Mouse (Mus musculus) intestine, embryonic 14.5 days (tissue): ENCODE data around the gene Ceacam2. TPM values are rescaled to one million over a fixed set of nuclear protein-coding genes. Genes with fewer than 3 reads are reported as not detected.
"Not testable (repeated sequence)": the region's sequence is repeated elsewhere in the genome, so short reads cannot be mapped to it uniquely, and the experiment has no call there.

Experiments used
- ATAC-seq: fragments of 200-750 bp; cut with Nextera tagmentation; replicated peaks from 2 replicates; pipeline ENCODE4 v1.8.0; 2017; ENCODE audit warnings: low read depth, moderate number of reproducible peaks, moderate TSS enrichment, moderate library complexity; ENCODE audit not compliant: low FRiP score, low TSS enrichment
- DNase-seq: peaks from one replicate; pipeline ENCODE4 v3.0.0-alpha.2; 2018; ENCODE audit warnings: low spot score
- H3K27ac ChIP-seq: fragments of 300-500 bp; sonication (generic); 2 replicates; pipeline ENCODE4 v1.5.1; 2014; ENCODE audit warnings: low read depth, mild to moderate bottlenecking, control low read depth
- H3K27me3 ChIP-seq: fragments of 300-500 bp; sonication (generic); replicated peaks from 2 replicates; pipeline ENCODE4 v1.6.1; 2014; ENCODE audit warnings: low read length, control low read depth; ENCODE audit not compliant: control insufficient read depth, insufficient read depth
- H3K36me3 ChIP-seq: fragments of 300-500 bp; sonication (generic); 2 replicates; pipeline ENCODE4 v1.6.1; 2014; ENCODE audit warnings: low read length, control low read depth; ENCODE audit not compliant: control insufficient read depth, insufficient read depth
- H3K4me1 ChIP-seq: fragments of 300-500 bp; sonication (generic); replicated peaks from 2 replicates; pipeline ENCODE4 v1.6.1; 2014; ENCODE audit warnings: low read length, control low read depth, mixed read lengths; ENCODE audit not compliant: control insufficient read depth, insufficient read depth
- H3K4me2 ChIP-seq: fragments of 300-500 bp; sonication (generic); 2 replicates; pipeline ENCODE4 v1.6.1; 2014; ENCODE audit warnings: low read length
- H3K4me3 ChIP-seq: fragments of 300-500 bp; sonication (generic); 2 replicates; pipeline ENCODE4 v1.5.1; 2014; ENCODE audit warnings: low read depth, low read length, control low read depth, mixed read lengths
- H3K9ac ChIP-seq: fragments of 300-500 bp; sonication (generic); 2 replicates; pipeline ENCODE4 v1.6.1; 2014; ENCODE audit warnings: mild to moderate bottlenecking, low read length
- H3K9me3 ChIP-seq: fragments of 300-500 bp; sonication (generic); 2 replicates; pipeline ENCODE4 v1.6.1; 2016; ENCODE audit warnings: low read length, control low read depth; ENCODE audit not compliant: control insufficient read depth
- WGBS: fragments of 180-500 bp; shearing (Covaris S2); extraction: QIAGEN DNeasy Blood & Tissue Kit; methylation state at CpG from one replicate; pipeline ENCODE4 v1.1.7; 2014; 5-methylcytosine and 5-hydroxymethylcytosine counted together
- polyA plus RNA-seq: library from polyadenylated mRNA; unstranded; fragments of >200 nt; fragmentation: Nextera tagmentation; extraction: Ambion mirVana; gene quantifications from 2 replicates; pipeline ENCODE4 v1.2.1, GENCODE M21; 2014

Ceacam2 gene
- polyA plus RNA-seq, 1 experiment from 2014 or later = not detected

DNA sequence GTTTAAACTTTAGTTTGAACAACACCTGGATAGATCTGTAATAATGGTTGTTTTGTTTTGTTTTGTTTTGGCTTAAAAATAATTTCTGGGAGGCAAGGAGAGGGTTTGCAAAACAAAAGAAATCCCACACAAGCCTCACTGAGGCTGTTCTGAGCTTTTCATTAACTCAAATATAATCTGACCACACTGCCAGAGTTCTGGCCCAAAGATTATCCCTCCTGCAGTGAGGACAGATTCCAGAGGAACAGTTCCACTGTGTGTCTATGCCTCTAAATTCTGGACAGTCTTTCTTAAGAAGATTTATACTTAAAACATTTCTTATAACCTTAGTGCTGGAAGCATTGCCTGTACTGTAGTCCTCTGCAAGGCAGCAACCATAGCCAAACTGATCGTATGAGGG, 45.0 kb downstream of the Ceacam2 start:
- H3K4me1 ChIP-seq = no peaks in the 10 kb centered on the region
- no peak overlapping the region for H3K27ac ChIP-seq
- H3K4me2 ChIP-seq = no peak overlapping the region
- H3K36me3 ChIP-seq = no peaks in the 10 kb centered on the region
- ATAC-seq = no peak
- WGBS = 94% methylated on average over 1 of the region's 1 CpGs
- H3K9ac ChIP-seq = no peak overlapping the region
- no peak overlapping the region for H3K4me3 ChIP-seq
- no peak for DNase-seq
- no peaks in the 10 kb centered on the region for H3K9me3 ChIP-seq
- no peaks in the 10 kb centered on the region for H3K27me3 ChIP-seq

GRCm38 (mm10) chr7:25490698-25491097, 49.0 kb downstream of the Ceacam2 start:
- H3K27me3 ChIP-seq, H3K9ac ChIP-seq, ATAC-seq, H3K27ac ChIP-seq, H3K4me1 ChIP-seq, H3K4me2 ChIP-seq, H3K9me3 ChIP-seq, DNase-seq, H3K4me3 ChIP-seq, H3K36me3 ChIP-seq: not testable (repeated sequence)
- no CpG with 5 or more reads among the region's 1 CpGs for WGBS

- not testable (repeated sequence) for H3K27ac ChIP-seq, H3K4me1 ChIP-seq, H3K9ac ChIP-seq, H3K4me2 ChIP-seq, H3K36me3 ChIP-seq, DNase-seq, ATAC-seq, H3K9me3 ChIP-seq, H3K4me3 ChIP-seq, H3K27me3 ChIP-seq
- WGBS = 90% methylated on average over 3 of the region's 3 CpGs
Observed at GRCm38 (mm10) chr7:25489382-25489781, 50.3 kb downstream of the Ceacam2 start.

GRCm38 (mm10) chr7:25486186-25486585, 53.5 kb downstream of the Ceacam2 start:
- Histone ChIP-seq H3K27ac (no peak overlapping the region), H3K4me1 (no peaks in the 10 kb centered on the region), H3K27me3 (no peaks in the 10 kb centered on the region), H3K36me3 (no peaks in the 10 kb centered on the region), H3K9ac (no peak overlapping the region), H3K4me2 (no peak overlapping the region), H3K4me3 (no peak overlapping the region), H3K9me3 (no peaks in the 10 kb centered on the region)
- WGBS = 14% methylated on average over 1 of the region's 1 CpGs
- DNase-seq = no peak
- ATAC-seq = no peak

DNA sequence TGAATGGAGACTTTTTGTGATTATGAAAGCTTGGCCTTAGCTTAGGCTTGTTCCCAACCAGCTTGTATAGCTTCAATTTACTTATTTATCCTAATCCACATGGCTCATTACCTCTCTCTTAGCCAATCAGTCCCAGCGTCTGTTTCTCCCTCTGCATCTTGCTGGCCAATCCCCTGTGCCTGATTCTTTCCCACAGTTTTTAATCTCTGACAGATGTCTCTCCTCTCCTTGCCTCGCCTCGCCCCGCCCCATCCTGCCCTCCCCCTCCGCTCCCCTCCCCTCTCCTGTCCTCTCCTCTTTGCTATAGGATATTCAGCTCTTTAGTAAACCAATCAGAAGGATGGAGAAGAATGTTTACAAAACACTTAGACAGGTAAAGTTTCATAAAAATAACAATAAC, 54.6 kb downstream of the Ceacam2 start:
- Histone ChIP-seq H3K27ac (no peak overlapping the region), H3K4me2 (no peak overlapping the region), H3K4me3 (no peak overlapping the region), H3K36me3 (no peaks in the 10 kb centered on the region), H3K9ac (no peak overlapping the region), H3K9me3 (no peaks in the 10 kb centered on the region), H3K27me3 (no peaks in the 10 kb centered on the region), H3K4me1 (no peaks in the 10 kb centered on the region)
- 66% methylated on average over 5 of the region's 5 CpGs for WGBS
- ATAC-seq = no peak
- no peak for DNase-seq

DNA sequence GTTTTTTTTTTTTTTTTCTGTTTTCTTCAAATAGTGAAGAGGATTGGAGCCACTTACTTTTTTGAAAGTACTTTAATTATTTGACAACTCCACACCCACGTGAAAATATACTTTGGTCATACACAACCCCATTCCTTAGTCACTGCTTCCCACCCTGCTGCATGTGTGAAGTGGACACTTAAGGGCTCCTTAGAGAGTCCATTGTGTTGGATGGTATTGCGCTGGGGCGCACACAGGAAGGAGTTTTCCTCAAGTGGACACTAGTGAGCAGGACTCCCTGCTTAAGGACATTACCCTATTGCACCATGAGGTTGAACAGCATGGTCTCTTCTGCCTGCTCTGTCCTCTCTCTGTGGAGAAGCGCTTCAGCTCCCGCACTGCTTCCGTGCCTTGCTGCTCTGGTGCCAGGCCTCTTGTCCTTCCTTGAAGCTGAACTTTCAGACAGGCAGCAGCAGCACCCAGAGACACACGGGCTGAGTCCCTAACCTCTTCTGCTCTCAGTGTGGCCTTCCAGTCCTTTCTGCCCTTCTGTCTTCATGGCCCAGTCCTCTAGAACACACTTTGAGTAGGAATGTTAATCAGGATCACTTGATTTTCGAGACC, 56.4 kb downstream of the Ceacam2 start:
- no peaks in the 10 kb centered on the region for H3K36me3 ChIP-seq
- 83% methylated on average over 8 of the region's 8 CpGs for WGBS
- no peak overlapping the region for H3K4me2 ChIP-seq
- no peak overlapping the region for H3K27ac ChIP-seq
- H3K9me3 ChIP-seq = no peaks in the 10 kb centered on the region
- no peak for ATAC-seq
- H3K9ac ChIP-seq = no peak overlapping the region
- no peaks in the 10 kb centered on the region for H3K27me3 ChIP-seq
- DNase-seq = no peak
- no peaks in the 10 kb centered on the region for H3K4me1 ChIP-seq
- no peak overlapping the region for H3K4me3 ChIP-seq

- ATAC-seq, H3K27me3 ChIP-seq, DNase-seq, H3K27ac ChIP-seq, H3K4me2 ChIP-seq, H3K4me1 ChIP-seq, H3K9ac ChIP-seq, H3K4me3 ChIP-seq, H3K9me3 ChIP-seq, H3K36me3 ChIP-seq: not testable (repeated sequence)
- 46% methylated on average over 8 of the region's 8 CpGs for WGBS
Observed at GRCm38 (mm10) chr7:25480791-25481190, 58.9 kb downstream of the Ceacam2 start.

- H3K4me1 ChIP-seq = no peaks in the 10 kb centered on the region
- H3K4me3 ChIP-seq = no peak overlapping the region
- no peaks in the 10 kb centered on the region for H3K36me3 ChIP-seq
- no peak overlapping the region for H3K9ac ChIP-seq
- ATAC-seq (no peak), DNase-seq (no peak)
- H3K27ac ChIP-seq = no peak overlapping the region
- H3K9me3 ChIP-seq = no peaks in the 10 kb centered on the region
- 0% methylated on average over 1 of the region's 1 CpGs for WGBS
- no peaks in the 10 kb centered on the region for H3K27me3 ChIP-seq
- H3K4me2 ChIP-seq = no peak overlapping the region
Observed at GRCm38 (mm10) chr7:25479440-25479839, 60.2 kb downstream of the Ceacam2 start.

- H3K4me2 ChIP-seq, H3K9me3 ChIP-seq, H3K27ac ChIP-seq, H3K27me3 ChIP-seq, ATAC-seq, H3K9ac ChIP-seq, H3K4me1 ChIP-seq, H3K36me3 ChIP-seq, H3K4me3 ChIP-seq, DNase-seq: not testable (repeated sequence)
- 58% methylated on average over 1 of the region's 2 CpGs for WGBS
Observed at GRCm38 (mm10) chr7:25477752-25478093, 61.9 kb downstream of the Ceacam2 start.
